Mouse (Mus musculus): ENCODE results near the gene Ticrr. TPM values are rescaled to one million over a fixed set of nuclear protein-coding genes. Genes with fewer than 3 reads are reported as not detected.

Gene Ticrr
- total RNA-seq, 2 experiments from 2014 or later: 0.49 to 0.50 TPM

GRCm38 (mm10) chr7:79680231-79680630 is 20.2 kb downstream of the Ticrr start:
- no peak for DNase-seq

DNA sequence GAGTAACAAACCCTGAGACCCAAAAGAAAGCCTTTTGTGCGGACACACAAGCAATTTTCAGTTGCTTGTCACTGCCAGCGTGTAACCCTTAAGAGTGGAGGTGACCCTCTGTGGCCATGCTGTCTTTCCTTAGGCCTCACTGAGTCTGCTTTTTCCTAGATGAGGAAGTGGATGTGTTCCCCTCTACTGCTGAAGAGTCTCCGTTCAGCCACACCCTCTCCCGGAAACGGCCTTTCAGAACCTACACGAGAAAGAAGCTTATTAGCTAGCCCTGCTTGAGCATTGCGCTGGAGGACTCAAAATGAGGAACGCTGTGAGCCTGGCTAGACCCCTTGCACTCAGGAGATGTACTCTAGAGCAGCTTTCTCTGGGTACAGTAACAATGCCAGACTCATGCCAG is 36.5 kb downstream of the Ticrr start:
- DNase-seq: no peak

DNA sequence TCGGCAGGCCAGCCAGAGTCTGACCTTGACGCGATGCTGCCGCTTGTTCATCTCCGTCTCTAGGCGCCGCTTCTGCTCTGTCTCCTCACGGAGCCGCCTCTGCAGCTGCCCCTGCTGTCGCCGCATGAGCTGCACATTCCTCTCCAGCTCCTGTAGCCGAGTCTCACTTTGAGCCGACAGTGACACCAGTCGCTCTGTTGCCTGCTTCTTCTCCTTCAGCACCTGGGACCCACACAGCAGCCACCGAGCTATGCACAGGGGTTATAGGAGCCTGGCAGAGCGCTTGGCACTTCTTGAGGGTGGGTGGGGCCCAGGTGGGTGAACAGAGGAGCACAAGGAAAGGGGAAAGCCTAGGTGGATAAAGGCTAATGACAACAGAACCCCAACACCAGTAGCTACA is 42.8 kb downstream of the Ticrr start:
- no peak for DNase-seq

- DNase-seq: no peak
These were observed 45.2 kb downstream of the Ticrr start for GRCm38 (mm10) chr7:79705210-79705609.

- DNase-seq: peak; percentile 44 to 55
These were observed 50.2 kb downstream of the Ticrr start for GRCm38 (mm10) chr7:79710130-79710607.

DNA sequence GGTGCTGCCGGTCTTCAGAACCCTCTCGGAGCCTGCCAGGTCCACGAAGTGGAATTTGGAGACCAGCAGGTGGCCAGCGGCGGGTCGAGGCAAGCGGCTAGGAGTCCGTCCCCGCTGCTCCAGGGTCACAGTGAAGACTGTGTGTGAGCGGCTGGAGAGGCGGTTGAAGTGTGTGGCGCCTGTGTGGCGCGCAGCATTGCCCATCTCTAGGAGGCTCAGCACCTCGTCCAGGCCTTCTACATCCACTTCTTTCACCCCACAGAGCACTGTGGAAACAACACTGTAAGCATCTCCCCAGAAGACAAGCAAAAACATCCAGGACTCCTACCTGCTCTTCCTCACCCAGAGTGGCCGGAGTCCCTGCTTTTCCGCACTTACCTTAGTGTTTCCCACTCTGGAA is 50.8 kb downstream of the Ticrr start:
- no peak for DNase-seq

- DNase-seq: peak; percentile 89 to 95
These were observed 55.4 kb downstream of the Ticrr start, which contains the start of gene Kif7 for GRCm38 (mm10) chr7:79715187-79715981. Gene Kif7 (minus strand): TSS chr7:79715720.

GRCm38 (mm10) chr7:79721386-79721977 is 61.5 kb downstream of the Ticrr start:
- DNase-seq: peak; percentile 73 to 80

DNA sequence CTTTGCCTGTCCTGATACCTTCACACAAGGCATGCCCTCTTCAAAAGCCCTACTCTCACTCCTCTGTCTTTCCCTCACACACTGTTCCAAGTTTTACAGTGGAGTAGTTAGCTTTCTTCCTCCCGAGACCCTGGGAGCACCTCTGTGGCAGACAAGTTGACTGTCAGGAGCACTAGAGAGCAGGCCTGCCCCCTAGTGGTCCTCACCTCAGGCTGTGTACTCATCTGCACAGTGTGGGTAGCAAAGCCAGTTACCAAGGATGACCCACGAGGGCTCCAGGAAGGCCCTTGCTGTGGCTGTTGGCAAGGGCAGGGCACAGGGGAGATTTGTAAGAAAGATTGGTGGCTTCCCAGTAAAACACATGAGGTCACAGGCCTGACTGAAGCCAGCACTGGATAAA is 67.1 kb downstream of the Ticrr start:
- peak; percentile 67 to 81 for DNase-seq

- DNase-seq: peak; percentile 75 to 79
These were observed 68.2 kb downstream of the Ticrr start for GRCm38 (mm10) chr7:79728219-79728618.

GRCm38 (mm10) chr7:79729169-79729568 is 69.2 kb downstream of the Ticrr start:
- peak; percentile 79 to 87 for DNase-seq

DNA sequence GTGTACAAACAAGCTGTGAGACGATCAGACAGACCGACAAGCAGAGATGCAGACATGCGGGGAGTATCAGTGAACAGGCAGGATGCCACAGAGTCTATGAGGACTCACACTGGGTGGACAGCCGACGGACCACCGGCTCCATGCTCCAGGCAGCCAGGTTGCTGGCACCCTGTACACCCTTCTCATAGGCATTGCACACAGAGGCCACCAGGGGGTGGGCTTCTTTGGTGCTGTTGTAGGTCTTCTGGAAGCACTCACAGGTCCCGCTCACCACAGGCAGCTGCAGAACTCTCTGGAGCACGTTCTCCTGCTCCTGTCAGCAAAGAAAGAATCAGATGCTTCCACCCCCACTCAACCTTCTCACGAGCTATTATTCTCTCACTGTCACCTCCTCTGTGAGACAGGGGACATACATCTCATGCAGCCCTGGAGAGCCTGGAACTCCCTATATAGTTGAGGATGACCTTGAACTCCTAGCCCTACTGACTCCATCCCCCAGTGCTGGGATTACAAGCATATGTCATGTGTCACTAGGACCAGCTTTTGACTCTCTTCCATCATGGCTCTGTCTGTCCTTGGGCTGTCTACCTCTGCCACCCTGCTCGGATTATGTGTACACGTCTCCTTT is 69.9 kb downstream of the Ticrr start:
- DNase-seq: peak; percentile 48 to 64

DNA sequence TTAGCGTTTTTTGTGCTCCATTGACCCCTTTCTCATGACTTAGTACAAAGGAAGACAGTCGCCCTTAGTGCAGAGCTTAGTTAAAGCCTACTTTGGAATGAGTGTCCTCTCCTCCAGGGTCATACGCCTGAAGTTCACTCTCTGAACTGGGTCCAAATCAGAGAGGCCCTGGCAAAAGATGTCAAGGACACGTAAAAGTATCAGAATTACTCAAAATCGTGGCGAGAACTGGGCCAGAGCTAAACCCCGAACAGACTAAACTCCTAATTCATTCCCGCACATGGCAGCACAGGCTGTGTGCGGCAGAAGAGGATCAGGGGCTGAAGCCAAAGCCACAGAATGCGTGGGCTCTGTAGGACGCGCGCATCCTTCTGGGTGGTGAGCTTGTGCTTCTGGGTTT is 71.4 kb downstream of the Ticrr start:
- peak; percentile 60 to 61 for DNase-seq

GRCm38 (mm10) chr7:79732622-79733021 is 72.6 kb downstream of the Ticrr start, which contains the start of gene Plin1:
Gene Plin1 (minus strand): TSS chr7:79732903.
- DNase-seq: peak in 1 of 2 experiments; percentile 58

- DNase-seq: peak; percentile 85 to 86
These were observed 74.6 kb downstream of the Ticrr start for GRCm38 (mm10) chr7:79734563-79734962.

GRCm38 (mm10) chr7:79736511-79736910 is 76.5 kb downstream of the Ticrr start:
- no peak for DNase-seq

- no peak for DNase-seq
These were observed 78.9 kb downstream of the Ticrr start for GRCm38 (mm10) chr7:79738913-79739312.

- no peak for DNase-seq
These were observed 80.3 kb downstream of the Ticrr start for GRCm38 (mm10) chr7:79740279-79740678.

GRCm38 (mm10) chr7:79742277-79742658 is 82.3 kb downstream of the Ticrr start:
- DNase-seq: no peak

GRCm38 (mm10) chr7:79742659-79743536 is 82.9 kb downstream of the Ticrr start, which contains the start of the genes Pex11a and Wdr93:
Gene Pex11a (minus strand): TSS chr7:79743131.
Gene Wdr93 (plus strand): TSS chr7:79743163.
- peak; percentile 91 to 92 for DNase-seq

GRCm38 (mm10) chr7:79744051-79744450 is 84.1 kb downstream of the Ticrr start:
- DNase-seq: no peak

- no peak for DNase-seq
These were observed 84.6 kb downstream of the Ticrr start for GRCm38 (mm10) chr7:79744585-79744984.
